Mouse (Mus musculus): Measurements from ENCODE around the gene Dlec1. TPM values are rescaled to one million over a fixed set of nuclear protein-coding genes. Genes with fewer than 3 reads are reported as not detected.

Dlec1 gene
- polyA plus RNA-seq, 1 experiment, result 0.07 TPM

DNA sequence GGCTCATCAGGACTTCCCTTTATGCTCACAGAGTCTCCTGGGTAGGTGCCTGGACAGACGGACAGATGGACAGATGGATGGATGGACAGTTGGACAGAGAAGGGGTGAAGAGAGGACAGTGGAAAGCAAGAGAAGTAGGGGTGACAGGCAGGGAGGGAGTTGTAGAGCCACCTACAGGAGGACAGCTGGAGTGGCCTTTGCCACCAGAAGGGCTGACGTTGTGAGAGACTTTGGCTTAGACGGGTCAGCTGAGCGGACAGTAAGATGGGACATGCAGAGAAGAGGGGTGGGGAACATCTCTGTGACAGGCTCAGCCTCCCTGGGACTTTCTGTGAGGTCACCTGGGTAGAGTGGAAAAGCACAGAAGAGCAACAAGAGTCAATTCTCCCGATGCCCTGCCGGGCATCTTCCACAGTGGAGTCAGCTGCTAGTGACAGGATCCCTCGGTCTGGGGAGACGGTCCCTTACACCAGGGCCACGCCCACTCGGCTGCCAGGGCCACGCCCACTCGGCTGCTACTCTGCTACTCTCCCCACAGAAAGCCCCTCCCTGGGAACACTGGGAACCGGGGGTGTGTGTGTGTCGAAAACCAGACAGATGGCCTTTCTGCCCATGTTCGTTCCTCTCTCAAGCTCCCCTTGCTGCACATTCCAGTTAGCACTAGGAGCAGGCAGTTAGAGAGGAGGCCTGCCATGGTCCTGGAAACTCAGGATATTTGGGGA lies 1.9 kb upstream of the Dlec1 start:
- TF ChIP-seq TCF3 (IDR thresholded peaks at IDR 0.05; ENCODE audit: insufficient read length, low read depth), result no peak
- TF ChIP-seq REST (IDR thresholded peaks at IDR 0.05; ENCODE audit: insufficient read depth, insufficient read length), result no peak
- TF ChIP-seq POLR2AphosphoS2 (IDR thresholded peaks at IDR 0.05; ENCODE audit: insufficient read length, low read depth), result no peak
- TF ChIP-seq SRF (IDR thresholded peaks at IDR 0.05; ENCODE audit: control insufficient read depth, insufficient read length, low read depth), result no peak
- TF ChIP-seq CEBPB (IDR thresholded peaks at IDR 0.05; ENCODE audit: insufficient read depth, poor library complexity, severe bottlenecking), result no peak
- no peak for TF ChIP-seq USF1 (IDR thresholded peaks at IDR 0.05; ENCODE audit: low read depth)
- TF ChIP-seq MAX (IDR thresholded peaks at IDR 0.05; ENCODE audit: low read depth), result no peak
- no peak for TF ChIP-seq MYOD1 (IDR thresholded peaks at IDR 0.05; ENCODE audit: control insufficient read depth in 1 of 3, insufficient read length in 2 of 3, low read depth in 2 of 3)
- no peak for TF ChIP-seq MYOG (IDR thresholded peaks at IDR 0.05; ENCODE audit: control insufficient read depth in 1 of 3, insufficient read depth in 1 of 3, insufficient read length in 2 of 3, low read depth in 2 of 3)
- no peak for TF ChIP-seq POLR2A (IDR thresholded peaks at IDR 0.05; ENCODE audit: insufficient read length, low read depth)
- TF ChIP-seq TCF12 (IDR thresholded peaks at IDR 0.05; ENCODE audit: insufficient read depth, poor library complexity, severe bottlenecking), result no peak
- TF ChIP-seq E2F4 (IDR thresholded peaks at IDR 0.05; ENCODE audit: insufficient read depth), result no peak
- no peaks in the 10 kb centered on the region for H3K27me3 ChIP-seq (ENCODE audit: control insufficient read depth, insufficient read depth, insufficient read length)
- H3K4me2 ChIP-seq (ENCODE audit: low read depth), result peak overlapping the region; percentile 42

DNA sequence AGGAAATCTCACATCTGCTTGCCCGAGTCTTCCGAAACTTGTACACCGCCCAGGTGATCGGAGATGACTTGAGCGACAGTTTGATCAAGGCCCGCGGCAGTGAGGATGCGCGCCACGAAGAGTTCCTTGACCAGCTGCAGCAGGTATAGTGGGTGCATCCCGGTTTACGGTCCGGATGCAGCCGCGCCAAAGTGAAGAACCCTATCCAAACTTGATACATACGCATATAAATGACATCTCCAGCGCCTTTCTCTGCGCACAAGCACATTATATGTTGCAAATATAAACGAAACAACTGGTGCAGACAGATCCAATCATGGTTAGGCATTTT lies 470 bp downstream of the Dlec1 start:
- H3K27me3 ChIP-seq (ENCODE audit: control insufficient read depth, insufficient read depth, insufficient read length), result no peaks in the 10 kb centered on the region
- no peak overlapping the region for H3ac ChIP-seq (ENCODE audit: control insufficient read depth, insufficient read length)
- peak overlapping the region; percentile 27 for H3K4me3 ChIP-seq
- TF ChIP-seq MYOD1 (IDR thresholded peaks at IDR 0.05; ENCODE audit: control insufficient read depth in 1 of 3, insufficient read length in 2 of 3, low read depth in 2 of 3), result no peak
- no peak for TF ChIP-seq MYOG (IDR thresholded peaks at IDR 0.05; ENCODE audit: control insufficient read depth in 1 of 3, insufficient read depth in 1 of 3, insufficient read length in 2 of 3, low read depth in 2 of 3)
- TF ChIP-seq POLR2AphosphoS2 (IDR thresholded peaks at IDR 0.05; ENCODE audit: insufficient read length, low read depth), result no peak
- TF ChIP-seq TCF12 (IDR thresholded peaks at IDR 0.05; ENCODE audit: insufficient read depth, poor library complexity, severe bottlenecking), result no peak
- no peak for TF ChIP-seq SRF (IDR thresholded peaks at IDR 0.05; ENCODE audit: control insufficient read depth, insufficient read length, low read depth)
- TF ChIP-seq USF1 (IDR thresholded peaks at IDR 0.05; ENCODE audit: low read depth), result no peak
- no peak for TF ChIP-seq REST (IDR thresholded peaks at IDR 0.05; ENCODE audit: insufficient read depth, insufficient read length)
- TF ChIP-seq POLR2A (IDR thresholded peaks at IDR 0.05; ENCODE audit: insufficient read length, low read depth), result no peak
- no peak for TF ChIP-seq E2F4 (IDR thresholded peaks at IDR 0.05; ENCODE audit: insufficient read depth)
- no peak for TF ChIP-seq MAX (IDR thresholded peaks at IDR 0.05; ENCODE audit: low read depth)
- TF ChIP-seq CEBPB (IDR thresholded peaks at IDR 0.05; ENCODE audit: insufficient read depth, poor library complexity, severe bottlenecking), result no peak
- TF ChIP-seq TCF3 (IDR thresholded peaks at IDR 0.05; ENCODE audit: insufficient read length, low read depth), result no peak
- peak overlapping the region; percentile 90 for H3K4me2 ChIP-seq (ENCODE audit: low read depth)
- H3K79me2 ChIP-seq (ENCODE audit: control insufficient read depth, insufficient read depth), result no peaks in the 10 kb centered on the region
- no peaks in the 10 kb centered on the region for H3K36me3 ChIP-seq (ENCODE audit: control insufficient read depth, insufficient read depth)

More for the DNA sequence above, 1.9 kb upstream of the Dlec1 start:
- no peaks in the 10 kb centered on the region for H3K79me2 ChIP-seq (ENCODE audit: control insufficient read depth, insufficient read depth)
- H3K36me3 ChIP-seq (ENCODE audit: control insufficient read depth, insufficient read depth), result no peaks in the 10 kb centered on the region
- H3ac ChIP-seq (ENCODE audit: control insufficient read depth, insufficient read length), result no peak overlapping the region
- H3K4me3 ChIP-seq, result no peak overlapping the region

DNA sequence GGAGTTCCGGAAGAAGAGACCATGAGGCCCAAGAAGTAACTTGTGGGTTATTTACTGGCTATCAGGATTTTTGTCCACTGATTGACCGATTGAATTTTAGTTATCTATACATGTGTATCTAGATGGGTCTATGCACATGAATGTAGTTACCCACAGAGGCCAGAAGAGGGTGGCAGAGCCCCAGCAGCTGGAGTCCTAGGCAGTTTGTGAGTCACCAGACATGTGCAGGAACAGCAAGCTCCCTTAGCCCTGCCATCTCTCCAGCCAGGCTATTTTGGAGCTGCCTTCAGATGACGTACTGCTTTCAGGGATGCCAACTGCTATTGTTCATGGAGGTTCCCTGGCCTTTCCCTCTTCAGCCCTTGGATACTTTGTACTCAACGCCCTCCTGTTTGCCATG lies 5.3 kb downstream of the Dlec1 start:
- no peak overlapping the region for H3ac ChIP-seq (ENCODE audit: control insufficient read depth, insufficient read length)
- H3K79me2 ChIP-seq (ENCODE audit: control insufficient read depth, insufficient read depth), result no peaks in the 10 kb centered on the region
- H3K27me3 ChIP-seq (ENCODE audit: control insufficient read depth, insufficient read depth, insufficient read length), result no peaks in the 10 kb centered on the region
- no peak overlapping the region for H3K4me2 ChIP-seq (ENCODE audit: low read depth)
- no peak overlapping the region for H3K4me3 ChIP-seq
- TF ChIP-seq USF1 (IDR thresholded peaks at IDR 0.05; ENCODE audit: low read depth) (no peak), REST (IDR thresholded peaks at IDR 0.05; ENCODE audit: insufficient read depth, insufficient read length) (no peak), MYOD1 (IDR thresholded peaks at IDR 0.05; ENCODE audit: control insufficient read depth in 1 of 3, insufficient read length in 2 of 3, low read depth in 2 of 3) (no peak), TCF3 (IDR thresholded peaks at IDR 0.05; ENCODE audit: insufficient read length, low read depth) (no peak), POLR2AphosphoS2 (IDR thresholded peaks at IDR 0.05; ENCODE audit: insufficient read length, low read depth) (no peak), POLR2A (IDR thresholded peaks at IDR 0.05; ENCODE audit: insufficient read length, low read depth) (no peak), E2F4 (IDR thresholded peaks at IDR 0.05; ENCODE audit: insufficient read depth) (no peak), TCF12 (IDR thresholded peaks at IDR 0.05; ENCODE audit: insufficient read depth, poor library complexity, severe bottlenecking) (no peak), MAX (IDR thresholded peaks at IDR 0.05; ENCODE audit: low read depth) (no peak), SRF (IDR thresholded peaks at IDR 0.05; ENCODE audit: control insufficient read depth, insufficient read length, low read depth) (no peak), CEBPB (IDR thresholded peaks at IDR 0.05; ENCODE audit: insufficient read depth, poor library complexity, severe bottlenecking) (no peak), MYOG (IDR thresholded peaks at IDR 0.05; ENCODE audit: control insufficient read depth in 1 of 3, insufficient read depth in 1 of 3, insufficient read length in 2 of 3, low read depth in 2 of 3) (no peak)
- no peaks in the 10 kb centered on the region for H3K36me3 ChIP-seq (ENCODE audit: control insufficient read depth, insufficient read depth)

DNA sequence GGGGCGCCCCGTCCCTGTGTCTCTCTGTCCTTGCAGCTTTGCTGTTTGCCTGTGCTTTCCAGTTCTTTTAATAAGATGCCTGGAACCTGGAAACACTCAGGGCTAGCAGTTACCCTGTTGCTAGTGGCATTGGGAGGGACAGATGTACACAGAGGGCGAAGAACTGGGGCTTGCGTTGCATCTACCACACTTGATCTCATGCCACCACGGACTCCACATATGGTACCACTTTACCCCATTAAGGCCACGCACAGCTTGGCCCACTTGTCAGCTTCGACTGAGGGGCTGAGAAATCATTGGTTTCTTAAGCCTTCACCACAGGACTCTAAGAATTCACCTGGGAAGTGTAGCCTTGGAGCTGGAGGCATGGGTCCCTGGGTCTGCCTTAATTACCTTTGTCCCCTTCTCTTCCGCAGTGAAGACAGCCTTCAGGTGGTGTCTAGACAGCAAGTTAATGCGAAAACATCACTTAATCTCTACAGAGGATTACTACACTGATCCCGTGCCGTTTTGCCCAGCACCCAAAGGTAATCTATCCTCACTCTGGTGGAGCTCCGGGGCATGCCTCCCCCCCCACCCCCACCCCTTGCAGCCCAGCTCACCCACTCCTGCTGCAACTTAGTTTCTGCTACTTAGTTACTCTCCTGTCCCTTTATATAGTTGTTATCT lies 7.5 kb downstream of the Dlec1 start:
- Histone ChIP-seq H3K36me3 (ENCODE audit: control insufficient read depth, insufficient read depth) (no peaks in the 10 kb centered on the region), H3K27me3 (ENCODE audit: control insufficient read depth, insufficient read depth, insufficient read length) (no peaks in the 10 kb centered on the region), H3K79me2 (ENCODE audit: control insufficient read depth, insufficient read depth) (no peaks in the 10 kb centered on the region), H3ac (ENCODE audit: control insufficient read depth, insufficient read length) (no peak overlapping the region), H3K4me3 (no peak overlapping the region), H3K4me2 (ENCODE audit: low read depth) (no peak overlapping the region)
- TF ChIP-seq POLR2AphosphoS2 (IDR thresholded peaks at IDR 0.05; ENCODE audit: insufficient read length, low read depth) (no peak), REST (IDR thresholded peaks at IDR 0.05; ENCODE audit: insufficient read depth, insufficient read length) (no peak), E2F4 (IDR thresholded peaks at IDR 0.05; ENCODE audit: insufficient read depth) (no peak), MYOG (IDR thresholded peaks at IDR 0.05; ENCODE audit: control insufficient read depth in 1 of 3, insufficient read depth in 1 of 3, insufficient read length in 2 of 3, low read depth in 2 of 3) (no peak), SRF (IDR thresholded peaks at IDR 0.05; ENCODE audit: control insufficient read depth, insufficient read length, low read depth) (no peak), MAX (IDR thresholded peaks at IDR 0.05; ENCODE audit: low read depth) (no peak), MYOD1 (IDR thresholded peaks at IDR 0.05; ENCODE audit: control insufficient read depth in 1 of 3, insufficient read length in 2 of 3, low read depth in 2 of 3) (no peak), TCF12 (IDR thresholded peaks at IDR 0.05; ENCODE audit: insufficient read depth, poor library complexity, severe bottlenecking) (no peak)
